Mouse (Mus musculus): ENCODE measurements around the gene Cxcl13. TPM values are rescaled to one million over a fixed set of nuclear protein-coding genes. Genes with fewer than 3 reads are reported as not detected.
"Not testable (repeated sequence)": the region's sequence is repeated elsewhere in the genome, so short reads cannot be mapped to it uniquely, and the experiment has no call there.

Cxcl13 gene
- polyA plus RNA-seq, 1 experiment from 2014 or later, result 0.86 TPM

GRCm38 (mm10) chr5:95966621-95967020 lies 9.9 kb downstream of the Cxcl13 start:
- no peak for ATAC-seq (replicated peaks; ENCODE audit: insufficient number of reproducible peaks, low FRiP score, low TSS enrichment)
- H3K4me3 ChIP-seq (ENCODE audit: low read depth, low read length), result no peak overlapping the region
- H3K4me1 ChIP-seq (ENCODE audit: control insufficient read depth, insufficient read depth, low read length), result no peaks in the 10 kb centered on the region
- no peak overlapping the region for H3K4me2 ChIP-seq
- no peaks in the 10 kb centered on the region for H3K36me3 ChIP-seq (ENCODE audit: control insufficient read depth, insufficient read depth, low read length)
- no peak overlapping the region for H3K27ac ChIP-seq (ENCODE audit: low read depth, low read length)
- 56% methylated on average over 2 of the region's 2 CpGs for WGBS (ENCODE audit: insufficient replicate concordance)
- no peaks in the 10 kb centered on the region for H3K9me3 ChIP-seq (replicated peaks; ENCODE audit: control insufficient read depth, low read length)
- H3K27me3 ChIP-seq (ENCODE audit: control insufficient read depth, insufficient read depth, low read length), result no peaks in the 10 kb centered on the region
- no peak overlapping the region for H3K9ac ChIP-seq (ENCODE audit: low read depth, low read length)

- WGBS (ENCODE audit: insufficient replicate concordance), result 32% methylated on average over 6 of the region's 6 CpGs
- no peaks in the 10 kb centered on the region for H3K27me3 ChIP-seq (ENCODE audit: control insufficient read depth, insufficient read depth, low read length)
- no peak overlapping the region for H3K4me2 ChIP-seq
- H3K9me3 ChIP-seq (replicated peaks; ENCODE audit: control insufficient read depth, low read length), result no peaks in the 10 kb centered on the region
- no peak overlapping the region for H3K4me3 ChIP-seq (ENCODE audit: low read depth, low read length)
- ATAC-seq (replicated peaks; ENCODE audit: insufficient number of reproducible peaks, low FRiP score, low TSS enrichment), result no peak
- H3K4me1 ChIP-seq (ENCODE audit: control insufficient read depth, insufficient read depth, low read length), result no peaks in the 10 kb centered on the region
- H3K27ac ChIP-seq (ENCODE audit: low read depth, low read length), result no peak overlapping the region
- H3K9ac ChIP-seq (ENCODE audit: low read depth, low read length), result no peak overlapping the region
- no peaks in the 10 kb centered on the region for H3K36me3 ChIP-seq (ENCODE audit: control insufficient read depth, insufficient read depth, low read length)
Observed at GRCm38 (mm10) chr5:95970845-95971244, 14.1 kb downstream of the Cxcl13 start.

GRCm38 (mm10) chr5:95972208-95972607 lies 15.5 kb downstream of the Cxcl13 start:
- Histone ChIP-seq H3K9ac (ENCODE audit: low read depth, low read length) (no peak overlapping the region), H3K27me3 (ENCODE audit: control insufficient read depth, insufficient read depth, low read length) (no peaks in the 10 kb centered on the region), H3K9me3 (replicated peaks; ENCODE audit: control insufficient read depth, low read length) (no peaks in the 10 kb centered on the region), H3K36me3 (ENCODE audit: control insufficient read depth, insufficient read depth, low read length) (no peaks in the 10 kb centered on the region), H3K4me3 (ENCODE audit: low read depth, low read length) (no peak overlapping the region), H3K4me1 (ENCODE audit: control insufficient read depth, insufficient read depth, low read length) (no peaks in the 10 kb centered on the region), H3K4me2 (no peak overlapping the region), H3K27ac (ENCODE audit: low read depth, low read length) (no peak overlapping the region)
- WGBS (ENCODE audit: insufficient replicate concordance), result 70% methylated on average over 3 of the region's 3 CpGs
- no peak for ATAC-seq (replicated peaks; ENCODE audit: insufficient number of reproducible peaks, low FRiP score, low TSS enrichment)

- not testable (repeated sequence) for H3K9ac ChIP-seq (ENCODE audit: low read depth, low read length); H3K27me3 ChIP-seq (ENCODE audit: control insufficient read depth, insufficient read depth, low read length); H3K4me1 ChIP-seq (ENCODE audit: control insufficient read depth, insufficient read depth, low read length); H3K27ac ChIP-seq (ENCODE audit: low read depth, low read length); H3K36me3 ChIP-seq (ENCODE audit: control insufficient read depth, insufficient read depth, low read length); H3K9me3 ChIP-seq (replicated peaks; ENCODE audit: control insufficient read depth, low read length); ATAC-seq (replicated peaks; ENCODE audit: insufficient number of reproducible peaks, low FRiP score, low TSS enrichment)
- peak overlapping the region; percentile 61 for H3K4me2 ChIP-seq
- H3K4me3 ChIP-seq (ENCODE audit: low read depth, low read length), result 0 out of 2 replicates have a peak overlapping the region, but pooled peaks have one; percentile 28
- WGBS (ENCODE audit: insufficient replicate concordance), result 12% methylated on average over 34 of the region's 34 CpGs
Observed at GRCm38 (mm10) chr5:95973806-95974205, 17.1 kb downstream of the Cxcl13 start.

- Histone ChIP-seq H3K27me3 (ENCODE audit: control insufficient read depth, insufficient read depth, low read length) (no peaks in the 10 kb centered on the region), H3K9me3 (replicated peaks; ENCODE audit: control insufficient read depth, low read length) (no peaks in the 10 kb centered on the region), H3K4me1 (ENCODE audit: control insufficient read depth, insufficient read depth, low read length) (no peaks in the 10 kb centered on the region), H3K4me3 (ENCODE audit: low read depth, low read length) (no peak overlapping the region), H3K4me2 (no peak overlapping the region), H3K27ac (ENCODE audit: low read depth, low read length) (no peak overlapping the region), H3K9ac (ENCODE audit: low read depth, low read length) (no peak overlapping the region), H3K36me3 (ENCODE audit: control insufficient read depth, insufficient read depth, low read length) (no peaks in the 10 kb centered on the region)
- WGBS (ENCODE audit: insufficient replicate concordance), result 62% methylated on average over 1 of the region's 1 CpGs
- ATAC-seq (replicated peaks; ENCODE audit: insufficient number of reproducible peaks, low FRiP score, low TSS enrichment), result no peak
Observed at GRCm38 (mm10) chr5:95976299-95976698, 19.5 kb downstream of the Cxcl13 start.

GRCm38 (mm10) chr5:95983797-95984486 lies 27.2 kb downstream of the Cxcl13 start:
- no peaks in the 10 kb centered on the region for H3K9me3 ChIP-seq (replicated peaks; ENCODE audit: control insufficient read depth, low read length)
- H3K4me3 ChIP-seq (ENCODE audit: low read depth, low read length), result no peak overlapping the region
- H3K4me2 ChIP-seq, result no peak overlapping the region
- no peak overlapping the region for H3K27ac ChIP-seq (ENCODE audit: low read depth, low read length)
- H3K9ac ChIP-seq (ENCODE audit: low read depth, low read length), result no peak overlapping the region
- no peaks in the 10 kb centered on the region for H3K4me1 ChIP-seq (ENCODE audit: control insufficient read depth, insufficient read depth, low read length)
- no peaks in the 10 kb centered on the region for H3K36me3 ChIP-seq (ENCODE audit: control insufficient read depth, insufficient read depth, low read length)
- H3K27me3 ChIP-seq (ENCODE audit: control insufficient read depth, insufficient read depth, low read length), result no peaks in the 10 kb centered on the region
- ATAC-seq (replicated peaks; ENCODE audit: insufficient number of reproducible peaks, low FRiP score, low TSS enrichment), result no peak
- 60% methylated on average over 5 of the region's 5 CpGs for WGBS (ENCODE audit: insufficient replicate concordance)

DNA sequence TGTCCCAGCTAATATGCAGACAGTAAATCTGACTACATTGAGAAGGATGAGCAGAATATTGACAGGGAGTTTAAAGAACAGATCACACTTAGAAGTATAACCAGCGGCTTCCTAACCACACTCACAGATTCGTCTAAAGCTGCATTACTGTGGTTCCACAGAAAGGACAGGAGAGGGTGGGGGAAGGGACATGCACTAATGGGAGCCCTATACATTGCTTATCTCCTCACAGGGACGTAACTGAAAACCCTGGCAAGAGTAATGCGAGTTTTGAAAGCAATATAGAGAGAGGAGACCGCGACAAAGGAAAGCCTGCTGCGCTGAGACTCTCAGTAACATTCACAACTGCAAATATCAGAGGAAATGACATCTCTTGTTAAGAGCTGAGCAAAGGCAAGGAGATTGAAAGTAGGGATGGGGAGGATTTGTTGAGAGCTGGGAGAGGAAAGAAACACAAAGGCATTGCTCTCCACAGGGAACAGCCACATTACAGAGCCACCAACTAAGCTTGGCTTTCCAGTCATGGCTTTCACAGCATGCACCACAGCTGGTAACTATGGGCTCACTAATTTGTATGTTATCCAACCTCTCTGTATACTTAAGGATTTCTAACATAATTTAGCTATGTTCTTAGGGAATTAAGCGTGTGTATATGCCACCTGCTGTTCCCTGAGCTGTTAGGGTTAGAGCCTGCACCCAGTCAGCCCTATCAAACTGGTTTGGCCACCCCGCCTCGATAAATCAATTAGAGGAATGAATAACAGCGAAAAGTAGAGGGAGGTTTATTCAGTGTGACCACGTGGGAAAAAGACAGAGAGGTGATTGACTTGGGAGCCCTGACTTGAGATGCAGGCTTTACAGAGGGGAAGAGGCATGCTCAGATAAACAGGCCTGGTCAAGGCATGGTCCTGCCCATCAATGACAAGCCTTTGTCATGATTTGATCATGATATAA lies 34.9 kb downstream of the Cxcl13 start:
- Histone ChIP-seq H3K4me1 (ENCODE audit: control insufficient read depth, insufficient read depth, low read length) (no peaks in the 10 kb centered on the region), H3K27ac (ENCODE audit: low read depth, low read length) (no peak overlapping the region), H3K4me3 (ENCODE audit: low read depth, low read length) (no peak overlapping the region), H3K9ac (ENCODE audit: low read depth, low read length) (no peak overlapping the region), H3K4me2 (peak overlapping the region; percentile 34), H3K27me3 (ENCODE audit: control insufficient read depth, insufficient read depth, low read length) (no peaks in the 10 kb centered on the region), H3K9me3 (replicated peaks; ENCODE audit: control insufficient read depth, low read length) (no peaks in the 10 kb centered on the region), H3K36me3 (ENCODE audit: control insufficient read depth, insufficient read depth, low read length) (no peaks in the 10 kb centered on the region)
- WGBS (ENCODE audit: insufficient replicate concordance), result 15% methylated on average over 12 of the region's 12 CpGs
- no peak for ATAC-seq (replicated peaks; ENCODE audit: insufficient number of reproducible peaks, low FRiP score, low TSS enrichment)

- WGBS (ENCODE audit: insufficient replicate concordance), result 65% methylated on average over 3 of the region's 3 CpGs
- H3K27ac ChIP-seq (ENCODE audit: low read depth, low read length), result no peak overlapping the region
- no peaks in the 10 kb centered on the region for H3K9me3 ChIP-seq (replicated peaks; ENCODE audit: control insufficient read depth, low read length)
- H3K27me3 ChIP-seq (ENCODE audit: control insufficient read depth, insufficient read depth, low read length), result no peaks in the 10 kb centered on the region
- H3K9ac ChIP-seq (ENCODE audit: low read depth, low read length), result no peak overlapping the region
- no peaks in the 10 kb centered on the region for H3K36me3 ChIP-seq (ENCODE audit: control insufficient read depth, insufficient read depth, low read length)
- H3K4me3 ChIP-seq (ENCODE audit: low read depth, low read length), result no peak overlapping the region
- no peaks in the 10 kb centered on the region for H3K4me1 ChIP-seq (ENCODE audit: control insufficient read depth, insufficient read depth, low read length)
- H3K4me2 ChIP-seq, result no peak overlapping the region
- ATAC-seq (replicated peaks; ENCODE audit: insufficient number of reproducible peaks, low FRiP score, low TSS enrichment), result no peak
Observed at GRCm38 (mm10) chr5:95997276-95997675, 40.5 kb downstream of the Cxcl13 start.
